Mouse (Mus musculus) left cerebral cortex, postnatal 10 days (tissue): Measurements from ENCODE around the gene Tmem201. TPM values are rescaled to one million over a fixed set of nuclear protein-coding genes. Genes with fewer than 3 reads are reported as not detected.

Source experiments
- total RNA-seq, 2 experiments: library from RNA; stranded (reverse); gene quantifications; 2 replicates each; pipeline ENCODE4 v1.2.3; 2021

The Tmem201 gene
- total RNA-seq, 2 experiments from 2014 or later = 57.9 to 59.5 TPM

Other genes with a start within 250 kb of the Tmem201 start
- gene Ctnnbip1, start 219.8 kb downstream of the Tmem201 start, total RNA-seq = 10 to 100 TPM; 65.3 to 73.2 TPM
- 100 to 1,000 TPM; 909 to 940 TPM for gene Clstn1, start 151.6 kb downstream of the Tmem201 start, total RNA-seq
- gene Pik3cd, start 35.5 kb downstream of the Tmem201 start, total RNA-seq = 10 to 100 TPM; 28.1 to 37.1 TPM
- 10 to 100 TPM; 29.2 to 32.7 TPM for gene Slc25a33, start 36.2 kb upstream of the Tmem201 start, total RNA-seq
- gene Spsb1, start 217.0 kb upstream of the Tmem201 start, total RNA-seq = 10 to 100 TPM; 16.5 to 22.0 TPM